Mouse (Mus musculus) cortical plate, adult 2 months (tissue): ENCODE data around the gene Tgfb3.

Experiments
- CTCF ChIP-seq: fragments of 200-500 bp; IDR thresholded peaks from 2 replicates; pipeline ENCODE4 v1.5.1; 2011; ENCODE audit warnings: mild to moderate bottlenecking, control low read depth, low read length; ENCODE audit not compliant: insufficient read depth; ENCODE audit errors: extremely low read depth
- POLR2A ChIP-seq: fragments of 200-500 bp; IDR thresholded peaks from 2 replicates; pipeline ENCODE4 v1.6.1; 2011; ENCODE audit warnings: mild to moderate bottlenecking, low read length, control low read depth; ENCODE audit not compliant: insufficient read depth; ENCODE audit errors: extremely low read depth

GRCm38 (mm10) chr12:86124016-86124415, 45.2 kb upstream of the Tgfb3 start:
- TF ChIP-seq POLR2A (no peak), CTCF (no peak)
